Mouse (Mus musculus) kidney, adult 2 months (tissue): ENCODE data around the gene Adamtsl3.

Source experiments
- CTCF ChIP-seq: fragments of 200-500 bp; conservative IDR thresholded peaks from 2 replicates; pipeline ENCODE4 v1.5.1; 2011; ENCODE audit warnings: low read depth, mild to moderate bottlenecking, control low read depth, low read length, moderate library complexity, mixed read lengths; ENCODE audit not compliant: insufficient read depth, insufficient read length
- POLR2A ChIP-seq: fragments of 200-500 bp; IDR thresholded peaks from one replicate; pipeline ENCODE4 v1.6.1; 2011; ENCODE audit warnings: low read depth, low read length, control low read depth

DNA sequence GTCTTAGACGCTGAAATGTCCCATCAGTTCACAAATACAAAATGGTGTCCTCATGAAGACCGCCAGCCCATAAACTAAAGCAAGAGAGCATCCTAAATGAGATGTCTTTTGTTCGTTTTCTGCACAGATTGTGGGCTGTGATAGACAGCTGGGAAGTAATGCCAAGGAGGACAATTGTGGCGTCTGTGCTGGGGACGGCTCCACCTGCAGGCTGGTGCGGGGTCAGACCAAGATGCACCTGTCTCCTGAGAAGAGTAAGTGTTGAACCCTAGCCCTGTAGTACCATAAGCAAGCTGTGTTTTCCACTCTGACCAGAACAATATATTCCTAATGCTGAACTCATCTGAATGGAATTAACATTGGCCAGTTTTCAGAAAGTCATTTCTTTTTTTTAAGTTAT lies 129.9 kb downstream of the Adamtsl3 start:
- TF ChIP-seq CTCF (no peak), POLR2A (no peak)
